Mouse (Mus musculus): ENCODE measurements around the gene Sntg2. TPM values are rescaled to one million over a fixed set of nuclear protein-coding genes. Genes with fewer than 3 reads are reported as not detected.

Gene Sntg2
- polyA plus RNA-seq, 1 experiment from 2014 or later: 20.7 TPM

GRCm38 (mm10) chr12:30372293-30372692, 882 bp downstream of the Sntg2 start:
- H3K9ac ChIP-seq (ENCODE audit: low read depth, low read length): no peak overlapping the region
- H3K4me3 ChIP-seq (ENCODE audit: low read depth, low read length): peak overlapping the region; percentile 50
- no peaks in the 10 kb centered on the region for H3K27me3 ChIP-seq (replicated peaks; ENCODE audit: control insufficient read depth, insufficient read depth, low read length)
- no peaks in the 10 kb centered on the region for H3K4me1 ChIP-seq (replicated peaks; ENCODE audit: control insufficient read depth, insufficient read depth, low read length)
- no peaks in the 10 kb centered on the region for H3K36me3 ChIP-seq (ENCODE audit: control insufficient read depth, insufficient read depth)
- no peaks in the 10 kb centered on the region for H3K9me3 ChIP-seq (ENCODE audit: control insufficient read depth)
- TF ChIP-seq CTCF (IDR thresholded peaks at IDR 0.05; ENCODE audit: low read depth): no peak
- WGBS: 38% methylated on average over 5 of the region's 5 CpGs
- H3K4me2 ChIP-seq (replicated peaks; ENCODE audit: low read depth): peak overlapping the region; percentile 89
- no peak for ATAC-seq
- peak overlapping the region; percentile 29 for H3K27ac ChIP-seq (ENCODE audit: low read depth, low read length)

- H3K4me1 ChIP-seq (replicated peaks; ENCODE audit: control insufficient read depth, insufficient read depth, low read length): no peaks in the 10 kb centered on the region
- WGBS: 9% methylated on average over 6 of the region's 6 CpGs
- H3K27ac ChIP-seq (ENCODE audit: low read depth, low read length): no peak overlapping the region
- no peak overlapping the region for H3K4me2 ChIP-seq (replicated peaks; ENCODE audit: low read depth)
- no peak for ATAC-seq
- TF ChIP-seq CTCF (IDR thresholded peaks at IDR 0.05; ENCODE audit: low read depth): peak; percentile 91
- no peaks in the 10 kb centered on the region for H3K27me3 ChIP-seq (replicated peaks; ENCODE audit: control insufficient read depth, insufficient read depth, low read length)
- no peak overlapping the region for H3K9ac ChIP-seq (ENCODE audit: low read depth, low read length)
- no peaks in the 10 kb centered on the region for H3K9me3 ChIP-seq (ENCODE audit: control insufficient read depth)
- no peaks in the 10 kb centered on the region for H3K36me3 ChIP-seq (ENCODE audit: control insufficient read depth, insufficient read depth)
- H3K4me3 ChIP-seq (ENCODE audit: low read depth, low read length): no peak overlapping the region
Observed at GRCm38 (mm10) chr12:30369786-30370185, 3.4 kb downstream of the Sntg2 start.

GRCm38 (mm10) chr12:30369141-30369540, 4.0 kb downstream of the Sntg2 start:
- Histone ChIP-seq H3K9ac (ENCODE audit: low read depth, low read length) (no peak overlapping the region), H3K9me3 (ENCODE audit: control insufficient read depth) (no peaks in the 10 kb centered on the region), H3K27ac (ENCODE audit: low read depth, low read length) (no peak overlapping the region), H3K4me3 (ENCODE audit: low read depth, low read length) (no peak overlapping the region), H3K4me2 (replicated peaks; ENCODE audit: low read depth) (no peak overlapping the region), H3K4me1 (replicated peaks; ENCODE audit: control insufficient read depth, insufficient read depth, low read length) (no peaks in the 10 kb centered on the region), H3K36me3 (ENCODE audit: control insufficient read depth, insufficient read depth) (no peaks in the 10 kb centered on the region), H3K27me3 (replicated peaks; ENCODE audit: control insufficient read depth, insufficient read depth, low read length) (no peaks in the 10 kb centered on the region)
- WGBS: 76% methylated on average over 6 of the region's 6 CpGs
- ATAC-seq: no peak
- TF ChIP-seq CTCF (IDR thresholded peaks at IDR 0.05; ENCODE audit: low read depth): no peak

GRCm38 (mm10) chr12:30362306-30362705, 10.9 kb downstream of the Sntg2 start:
- no peaks in the 10 kb centered on the region for H3K4me1 ChIP-seq (replicated peaks; ENCODE audit: control insufficient read depth, insufficient read depth, low read length)
- 54% methylated on average over 2 of the region's 2 CpGs for WGBS
- no peak overlapping the region for H3K4me3 ChIP-seq (ENCODE audit: low read depth, low read length)
- TF ChIP-seq CTCF (IDR thresholded peaks at IDR 0.05; ENCODE audit: low read depth): no peak
- no peak overlapping the region for H3K4me2 ChIP-seq (replicated peaks; ENCODE audit: low read depth)
- no peak overlapping the region for H3K9ac ChIP-seq (ENCODE audit: low read depth, low read length)
- no peaks in the 10 kb centered on the region for H3K27me3 ChIP-seq (replicated peaks; ENCODE audit: control insufficient read depth, insufficient read depth, low read length)
- no peak for ATAC-seq
- no peak overlapping the region for H3K27ac ChIP-seq (ENCODE audit: low read depth, low read length)
- H3K36me3 ChIP-seq (ENCODE audit: control insufficient read depth, insufficient read depth): no peaks in the 10 kb centered on the region
- H3K9me3 ChIP-seq (ENCODE audit: control insufficient read depth): no peaks in the 10 kb centered on the region

GRCm38 (mm10) chr12:30357666-30358065, 15.5 kb downstream of the Sntg2 start:
- no peaks in the 10 kb centered on the region for H3K4me1 ChIP-seq (replicated peaks; ENCODE audit: control insufficient read depth, insufficient read depth, low read length)
- H3K4me2 ChIP-seq (replicated peaks; ENCODE audit: low read depth): no peak overlapping the region
- no peaks in the 10 kb centered on the region for H3K9me3 ChIP-seq (ENCODE audit: control insufficient read depth)
- no peak for TF ChIP-seq CTCF (IDR thresholded peaks at IDR 0.05; ENCODE audit: low read depth)
- 34% methylated on average over 6 of the region's 6 CpGs for WGBS
- no peak overlapping the region for H3K4me3 ChIP-seq (ENCODE audit: low read depth, low read length)
- H3K27me3 ChIP-seq (replicated peaks; ENCODE audit: control insufficient read depth, insufficient read depth, low read length): no peaks in the 10 kb centered on the region
- no peaks in the 10 kb centered on the region for H3K36me3 ChIP-seq (ENCODE audit: control insufficient read depth, insufficient read depth)
- no peak overlapping the region for H3K9ac ChIP-seq (ENCODE audit: low read depth, low read length)
- no peak for ATAC-seq
- H3K27ac ChIP-seq (ENCODE audit: low read depth, low read length): no peak overlapping the region

- WGBS: 57% methylated on average over 2 of the region's 2 CpGs
- no peak overlapping the region for H3K9ac ChIP-seq (ENCODE audit: low read depth, low read length)
- H3K9me3 ChIP-seq (ENCODE audit: control insufficient read depth): no peaks in the 10 kb centered on the region
- H3K27me3 ChIP-seq (replicated peaks; ENCODE audit: control insufficient read depth, insufficient read depth, low read length): no peaks in the 10 kb centered on the region
- H3K36me3 ChIP-seq (ENCODE audit: control insufficient read depth, insufficient read depth): no peaks in the 10 kb centered on the region
- no peaks in the 10 kb centered on the region for H3K4me1 ChIP-seq (replicated peaks; ENCODE audit: control insufficient read depth, insufficient read depth, low read length)
- ATAC-seq: no peak
- H3K27ac ChIP-seq (ENCODE audit: low read depth, low read length): no peak overlapping the region
- H3K4me2 ChIP-seq (replicated peaks; ENCODE audit: low read depth): no peak overlapping the region
- no peak overlapping the region for H3K4me3 ChIP-seq (ENCODE audit: low read depth, low read length)
- TF ChIP-seq CTCF (IDR thresholded peaks at IDR 0.05; ENCODE audit: low read depth): no peak
Observed at GRCm38 (mm10) chr12:30352393-30352792, 20.8 kb downstream of the Sntg2 start.

- no peak overlapping the region for H3K4me2 ChIP-seq (replicated peaks; ENCODE audit: low read depth)
- no peak overlapping the region for H3K4me3 ChIP-seq (ENCODE audit: low read depth, low read length)
- no peaks in the 10 kb centered on the region for H3K36me3 ChIP-seq (ENCODE audit: control insufficient read depth, insufficient read depth)
- ATAC-seq: no peak
- H3K27me3 ChIP-seq (replicated peaks; ENCODE audit: control insufficient read depth, insufficient read depth, low read length): no peaks in the 10 kb centered on the region
- no peak overlapping the region for H3K27ac ChIP-seq (ENCODE audit: low read depth, low read length)
- H3K4me1 ChIP-seq (replicated peaks; ENCODE audit: control insufficient read depth, insufficient read depth, low read length): no peaks in the 10 kb centered on the region
- 85% methylated on average over 1 of the region's 1 CpGs for WGBS
- no peak for TF ChIP-seq CTCF (IDR thresholded peaks at IDR 0.05; ENCODE audit: low read depth)
- no peak overlapping the region for H3K9ac ChIP-seq (ENCODE audit: low read depth, low read length)
- H3K9me3 ChIP-seq (ENCODE audit: control insufficient read depth): no peaks in the 10 kb centered on the region
Observed at GRCm38 (mm10) chr12:30348036-30348435, 25.1 kb downstream of the Sntg2 start.

Measured in intestine, postnatal 0 days (tissue).